Mouse (Mus musculus) kidney, embryonic 16.5 days (tissue): ENCODE measurements around the gene Hesx1. TPM values are rescaled to one million over a fixed set of nuclear protein-coding genes. Genes with fewer than 3 reads are reported as not detected.
"Not testable (repeated sequence)": the region's sequence is repeated elsewhere in the genome, so short reads cannot be mapped to it uniquely, and the experiment has no call there.

ENCODE experiments used
- ATAC-seq: fragments of 200-750 bp; cut with Nextera tagmentation; 2 replicates; pipeline ENCODE4 v1.8.0; 2017; ENCODE audit warnings: moderate TSS enrichment; ENCODE audit not compliant: low FRiP score, low TSS enrichment
- H3K27ac ChIP-seq: fragments of 300-500 bp; sonication (generic); 2 replicates; pipeline ENCODE4 v1.5.1; 2014; ENCODE audit warnings: low read length
- H3K27me3 ChIP-seq: fragments of 300-500 bp; sonication (generic); 2 replicates; pipeline ENCODE4 v1.6.1; 2014; ENCODE audit warnings: low read length, control low read depth, mixed read lengths; ENCODE audit not compliant: insufficient read depth
- H3K36me3 ChIP-seq: fragments of 300-500 bp; sonication (generic); 2 replicates; pipeline ENCODE4 v1.6.1; 2014; ENCODE audit warnings: low read length, control low read depth, mixed read lengths; ENCODE audit not compliant: insufficient read depth
- H3K4me1 ChIP-seq: fragments of 300-500 bp; sonication (generic); 2 replicates; pipeline ENCODE4 v1.6.1; 2014; ENCODE audit warnings: low read length, control low read depth, mixed read lengths; ENCODE audit not compliant: insufficient read depth
- H3K4me2 ChIP-seq: fragments of 300-500 bp; sonication (generic); replicated peaks from 2 replicates; pipeline ENCODE4 v1.6.1; 2014; ENCODE audit warnings: low read depth, low read length
- H3K4me3 ChIP-seq: fragments of 300-500 bp; sonication (generic); 2 replicates; pipeline ENCODE4 v1.5.1; 2014; ENCODE audit warnings: mild to moderate bottlenecking, low read length
- H3K9ac ChIP-seq: fragments of 300-500 bp; sonication (generic); replicated peaks from 2 replicates; pipeline ENCODE4 v1.6.1; 2014; ENCODE audit warnings: low read length
- H3K9me3 ChIP-seq: fragments of 300-500 bp; sonication (generic); 2 replicates; pipeline ENCODE4 v1.6.1; 2016; ENCODE audit warnings: low read length, control low read depth
- WGBS: fragments of 180-500 bp; shearing (Covaris S2); extraction: QIAGEN DNeasy Blood & Tissue Kit; methylation state at CpG from one replicate; pipeline ENCODE4 v1.1.7; 2014; 5-methylcytosine and 5-hydroxymethylcytosine counted together
- polyA plus RNA-seq: library from polyadenylated mRNA; unstranded; fragments of >200 nt; fragmentation: Nextera tagmentation; extraction: Ambion mirVana; gene quantifications from 2 replicates; pipeline ENCODE4 v1.2.1, GENCODE M21; 2015

Gene Hesx1
- polyA plus RNA-seq, result 0.65 and 0.90 TPM in 2 replicates

DNA sequence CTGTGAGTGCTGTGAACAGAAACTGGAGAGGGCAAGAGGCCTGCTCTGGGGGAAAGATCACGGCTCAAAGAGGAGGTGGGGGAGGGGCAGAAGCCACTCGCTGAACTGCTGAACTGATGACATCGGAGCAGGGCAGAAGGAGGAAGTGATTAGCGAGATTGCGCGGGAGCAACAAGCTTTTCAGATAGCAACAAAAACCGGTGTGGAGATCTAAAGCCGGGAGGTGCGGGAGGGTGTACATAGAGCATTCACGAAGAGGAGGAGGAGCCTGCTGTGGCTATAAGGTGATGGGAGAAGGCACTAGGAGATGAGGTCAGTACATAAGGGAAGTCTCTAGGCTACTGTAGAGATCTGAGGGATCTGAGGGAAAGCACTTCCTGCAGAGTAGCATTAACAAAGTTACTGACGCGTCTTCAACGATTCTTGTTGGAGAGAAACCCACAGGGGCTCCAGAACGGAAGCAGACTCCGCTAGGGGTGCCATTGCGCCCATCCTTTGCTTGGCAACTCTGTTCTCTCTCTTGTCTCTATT, at the start of gene Hesx1:
Gene Hesx1, plus strand, starts transcription at position 206 of the 531 bp plus-strand sequence.
- ATAC-seq, result peak; percentile 77
- no peaks in the 10 kb centered on the region for H3K27me3 ChIP-seq
- H3K27ac ChIP-seq, result peak within 1 kb of the TSS; percentile 58
- 6% methylated on average over 16 of the region's 16 CpGs for WGBS
- peak within 1 kb of the TSS; percentile 65 for H3K4me2 ChIP-seq
- H3K9me3 ChIP-seq, result no peaks in the 10 kb centered on the region
- peaks cover 15% of the 10 kb centered on the region for H3K4me1 ChIP-seq
- peak within 1 kb of the TSS; percentile 42 for H3K4me3 ChIP-seq
- peak within 1 kb of the TSS; percentile 45 for H3K9ac ChIP-seq
- no peaks in the 10 kb centered on the region for H3K36me3 ChIP-seq

DNA sequence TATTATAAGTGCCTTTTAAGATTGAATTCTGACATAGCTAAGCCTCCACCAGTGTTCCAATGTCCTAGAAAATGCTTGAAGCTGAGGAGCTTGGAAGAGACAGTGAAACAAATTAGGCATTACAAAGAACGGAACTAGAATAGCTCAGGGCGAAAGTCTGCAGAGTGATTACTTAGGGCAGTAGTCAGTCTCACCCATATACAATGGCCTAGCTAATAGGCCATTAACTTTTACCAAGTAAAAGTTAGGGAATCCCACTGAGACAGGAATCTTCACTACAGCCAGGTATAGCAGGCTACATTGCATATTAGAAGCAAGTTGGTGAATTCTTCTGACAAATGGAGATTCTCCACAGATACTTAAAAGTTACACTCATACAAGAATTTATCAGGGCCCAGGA, 38.1 kb upstream of the Hesx1 start:
- not testable (repeated sequence) for H3K4me1 ChIP-seq, H3K9ac ChIP-seq, H3K27me3 ChIP-seq, H3K4me3 ChIP-seq, ATAC-seq, H3K4me2 ChIP-seq, H3K27ac ChIP-seq, H3K9me3 ChIP-seq
- H3K36me3 ChIP-seq, result peaks cover 13% of the 10 kb centered on the region; the same call in 1 of the 2 replicates
- 87% methylated on average over 2 of the region's 2 CpGs for WGBS

DNA sequence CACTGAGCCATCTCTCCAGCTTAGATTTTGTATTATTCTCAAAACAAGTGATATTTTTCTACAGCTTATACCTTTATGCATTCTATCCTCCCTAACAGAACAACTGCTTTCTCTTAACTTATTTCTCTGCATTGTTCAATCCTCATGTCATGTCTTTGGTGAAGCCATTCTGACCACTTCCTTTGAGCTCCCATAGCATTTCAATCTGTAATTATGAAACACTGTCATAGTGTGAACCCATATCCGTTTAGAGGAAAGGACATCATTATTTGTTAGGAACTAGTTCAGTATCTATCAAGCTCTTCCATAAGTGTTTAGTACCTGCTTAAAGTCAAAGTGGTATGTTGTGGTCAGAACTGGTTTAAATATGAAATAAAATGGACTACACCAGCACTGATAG, 33.7 kb upstream of the Hesx1 start:
- Histone ChIP-seq H3K9ac (no peak overlapping the region), H3K4me3 (no peak overlapping the region), H3K27ac (no peak overlapping the region), H3K36me3 (0 out of 2 replicates have a peak, but pooled peaks cover 5% of the 10 kb centered on the region), H3K9me3 (no peaks in the 10 kb centered on the region), H3K27me3 (no peaks in the 10 kb centered on the region), H3K4me1 (no peaks in the 10 kb centered on the region), H3K4me2 (no peak overlapping the region)
- no peak for ATAC-seq
- 79% methylated on average over 1 of the region's 1 CpGs for WGBS

DNA sequence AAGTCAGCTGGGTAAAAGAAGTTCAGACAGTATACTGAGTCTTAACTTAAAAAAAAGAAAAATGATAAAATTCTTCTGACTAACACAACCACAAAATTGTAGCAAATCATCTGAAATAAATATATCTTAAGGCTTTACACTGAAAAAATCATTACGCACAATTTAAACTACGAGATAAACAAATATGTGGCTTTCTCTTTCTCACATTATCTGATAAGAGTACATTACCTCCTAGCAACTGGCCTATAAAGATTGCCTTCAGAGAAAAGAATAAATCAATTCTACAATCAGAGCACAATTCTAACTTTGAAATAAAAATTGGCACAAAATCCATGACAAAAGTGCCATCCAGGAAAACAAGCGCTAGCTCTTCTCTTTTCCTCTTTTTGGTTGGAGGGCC, 25.1 kb upstream of the Hesx1 start:
- H3K27me3 ChIP-seq, result no peaks in the 10 kb centered on the region
- H3K27ac ChIP-seq, result no peak overlapping the region
- H3K4me3 ChIP-seq, result peak overlapping the region; percentile 88
- peak overlapping the region; percentile 74 for H3K4me2 ChIP-seq
- no peak for ATAC-seq
- 74% methylated on average over 3 of the region's 3 CpGs for WGBS
- H3K9me3 ChIP-seq, result no peaks in the 10 kb centered on the region
- H3K4me1 ChIP-seq, result 0 out of 2 replicates have a peak, but pooled peaks cover 10% of the 10 kb centered on the region
- H3K36me3 ChIP-seq, result no peaks in the 10 kb centered on the region
- no peak overlapping the region for H3K9ac ChIP-seq

DNA sequence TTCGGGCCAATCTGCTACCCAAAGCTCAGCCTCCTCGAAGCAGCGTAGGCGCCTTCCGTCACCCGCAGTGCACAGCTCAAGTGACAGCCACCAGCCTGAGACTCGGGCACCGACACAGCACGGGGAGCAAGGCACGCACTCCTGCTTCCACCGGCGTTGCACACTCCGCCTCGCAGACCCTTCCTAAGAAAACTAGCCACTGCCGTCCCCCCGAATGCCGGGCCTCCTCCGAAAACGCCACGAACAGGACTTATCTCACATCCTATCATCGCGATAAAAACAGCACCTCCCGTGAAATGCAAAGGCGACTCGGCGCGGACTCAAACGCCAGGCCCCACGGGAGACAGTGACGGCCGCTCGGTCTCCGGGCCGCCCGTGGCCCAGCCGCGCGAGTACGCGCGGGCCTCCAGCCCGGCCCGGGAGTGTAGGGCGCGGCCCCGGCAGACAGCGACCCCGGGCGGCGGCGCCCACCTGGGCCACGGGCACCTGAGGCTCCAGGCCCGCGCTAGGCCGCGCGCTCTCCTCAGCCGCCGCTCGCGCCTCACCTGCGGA, 24.3 kb upstream of the Hesx1 start:
- Histone ChIP-seq H3K4me2 (peak overlapping the region; percentile 74), H3K27ac (peak overlapping the region; percentile 87), H3K9ac (peak overlapping the region; percentile 94), H3K36me3 (no peaks in the 10 kb centered on the region), H3K9me3 (no peaks in the 10 kb centered on the region), H3K4me1 (0 out of 2 replicates have a peak, but pooled peaks cover 10% of the 10 kb centered on the region), H3K27me3 (no peaks in the 10 kb centered on the region), H3K4me3 (peak overlapping the region; percentile 88)
- WGBS, result under 1% methylated on average over 61 of the region's 62 CpGs
- ATAC-seq, result peak; percentile 90

DNA sequence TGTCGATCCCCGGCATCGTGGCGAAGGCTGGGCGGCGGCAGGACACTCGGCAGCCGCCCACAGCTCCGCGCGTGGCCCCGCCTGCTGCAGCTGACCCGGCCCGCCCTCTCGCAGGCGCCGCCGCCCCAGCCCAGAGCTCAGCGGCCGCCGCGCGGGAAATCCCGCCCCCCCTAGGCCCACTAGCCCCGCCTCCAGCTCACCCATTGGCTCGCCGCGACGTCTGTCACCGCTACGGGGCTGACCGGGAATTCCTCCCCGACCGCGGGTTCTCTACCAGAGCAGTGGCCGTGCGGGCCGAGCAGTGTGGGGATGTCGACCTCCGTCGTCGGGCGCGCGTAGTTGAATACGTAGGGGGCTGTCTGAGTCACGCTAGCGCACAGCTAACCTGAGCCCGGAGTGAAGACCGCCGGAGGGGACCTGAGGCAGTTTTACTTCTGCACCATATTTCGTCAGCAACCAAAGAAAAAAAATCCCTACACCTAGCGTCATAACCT, 23.7 kb upstream of the Hesx1 start:
- Histone ChIP-seq H3K9ac (peak overlapping the region; percentile 94), H3K4me3 (peak overlapping the region; percentile 88), H3K9me3 (no peaks in the 10 kb centered on the region), H3K27me3 (no peaks in the 10 kb centered on the region), H3K4me1 (0 out of 2 replicates have a peak, but pooled peaks cover 10% of the 10 kb centered on the region), H3K27ac (peak overlapping the region; percentile 87), H3K4me2 (peak overlapping the region; percentile 74), H3K36me3 (no peaks in the 10 kb centered on the region)
- WGBS, result under 1% methylated on average over 53 of the region's 53 CpGs
- ATAC-seq, result peak; percentile 98

DNA sequence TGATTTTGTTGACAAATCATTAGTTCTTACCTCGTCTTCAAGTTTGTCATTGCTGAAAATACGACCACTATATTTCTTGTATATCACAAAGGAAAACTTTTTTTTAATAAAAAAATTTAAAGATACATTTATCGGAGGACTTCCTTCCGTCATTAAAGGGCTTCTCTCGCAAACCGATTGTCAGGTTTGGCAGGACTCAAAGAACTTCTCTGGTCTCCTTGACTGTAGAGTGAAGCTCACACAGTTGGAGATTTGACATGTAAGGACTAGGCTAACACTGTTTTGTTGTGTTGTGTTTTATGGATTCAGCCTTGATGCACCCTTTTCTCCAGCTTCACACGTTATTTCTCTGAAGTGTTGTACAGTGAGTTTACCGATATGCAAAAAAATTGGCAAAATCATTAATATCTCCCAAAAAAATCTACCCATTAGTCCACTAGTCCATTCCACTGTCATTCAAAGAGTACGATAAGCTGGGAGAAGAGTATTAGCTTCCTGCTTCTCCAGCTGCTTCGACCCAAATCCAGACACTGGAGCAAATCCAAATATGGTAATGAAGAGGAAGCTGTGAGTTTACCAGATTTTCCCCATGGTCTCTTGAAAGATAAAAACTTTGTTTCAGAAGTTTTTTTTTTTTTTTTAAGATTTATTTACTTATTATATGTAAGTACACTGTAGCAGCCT, 23.0 kb upstream of the Hesx1 start, which contains the start of gene Appl1:
Gene Appl1, minus strand, starts transcription at position 127 of the 684 bp plus-strand sequence.
- peak within 1 kb of the TSS; percentile 74 for H3K4me2 ChIP-seq
- ATAC-seq, result no peak
- peak within 1 kb of the TSS; percentile 94 for H3K9ac ChIP-seq
- WGBS, result 42% methylated on average over 10 of the region's 10 CpGs
- H3K27me3 ChIP-seq, result no peaks in the 10 kb centered on the region
- H3K36me3 ChIP-seq, result no peaks in the 10 kb centered on the region
- H3K4me3 ChIP-seq, result peak within 1 kb of the TSS; percentile 88
- H3K9me3 ChIP-seq, result no peaks in the 10 kb centered on the region
- H3K4me1 ChIP-seq, result 0 out of 2 replicates have a peak, but pooled peaks cover 10% of the 10 kb centered on the region
- H3K27ac ChIP-seq, result peak within 1 kb of the TSS; percentile 87

DNA sequence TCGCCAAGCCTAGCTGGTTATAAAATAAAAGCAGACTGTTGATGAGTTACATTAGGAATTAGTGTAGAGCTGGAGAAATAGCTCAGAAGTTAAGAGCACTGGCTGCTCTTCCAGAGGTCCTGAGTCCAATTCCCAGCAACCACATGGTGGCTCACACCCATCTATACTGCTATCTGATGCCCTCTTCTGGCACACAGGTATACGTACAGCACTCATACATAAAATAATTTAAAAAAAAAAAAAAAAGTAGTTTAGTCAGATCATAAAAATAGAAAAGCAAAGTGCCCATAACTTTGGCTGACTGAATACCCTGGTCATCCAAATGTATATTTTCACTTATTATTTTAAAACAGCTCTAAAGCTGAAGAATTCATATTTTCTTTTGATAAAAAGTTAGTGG, 21.1 kb upstream of the Hesx1 start:
- H3K4me1 ChIP-seq, result peaks cover 16% of the 10 kb centered on the region
- H3K9ac ChIP-seq, result no peak overlapping the region
- no peak overlapping the region for H3K27ac ChIP-seq
- H3K4me3 ChIP-seq, result no peak overlapping the region
- no peak for ATAC-seq
- no peaks in the 10 kb centered on the region for H3K36me3 ChIP-seq
- H3K4me2 ChIP-seq, result no peak overlapping the region
- 81% methylated on average over 2 of the region's 2 CpGs for WGBS
- no peaks in the 10 kb centered on the region for H3K27me3 ChIP-seq
- no peaks in the 10 kb centered on the region for H3K9me3 ChIP-seq

DNA sequence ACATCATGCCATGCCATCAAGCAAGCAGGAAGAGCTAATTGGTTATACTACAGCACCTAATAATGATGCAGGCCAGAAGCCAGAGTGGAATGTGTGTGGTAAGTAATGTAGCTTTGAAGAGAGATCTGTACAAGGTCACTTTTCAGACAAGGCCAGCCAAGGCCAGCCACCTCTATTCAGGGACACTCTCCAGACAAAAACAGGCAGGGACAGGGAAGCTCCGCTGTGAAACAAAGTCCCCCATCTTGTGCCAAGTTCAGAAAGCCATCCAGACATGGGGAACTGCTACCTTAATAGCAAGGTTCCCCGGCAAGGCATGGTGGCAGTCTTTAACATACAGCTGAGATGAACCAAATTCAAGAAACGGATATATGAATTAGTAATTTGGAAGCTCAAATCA, 18.7 kb upstream of the Hesx1 start:
- H3K27me3 ChIP-seq, result no peaks in the 10 kb centered on the region
- no peak for ATAC-seq
- no peak overlapping the region for H3K4me2 ChIP-seq
- H3K4me1 ChIP-seq, result peaks cover 6% of the 10 kb centered on the region
- no peak overlapping the region for H3K4me3 ChIP-seq
- no peaks in the 10 kb centered on the region for H3K36me3 ChIP-seq
- no peak overlapping the region for H3K27ac ChIP-seq
- whole genome bisulfite sequencing, result 92% methylated on average over 3 of the region's 3 CpGs
- no peak overlapping the region for H3K9ac ChIP-seq
- H3K9me3 ChIP-seq, result no peaks in the 10 kb centered on the region

DNA sequence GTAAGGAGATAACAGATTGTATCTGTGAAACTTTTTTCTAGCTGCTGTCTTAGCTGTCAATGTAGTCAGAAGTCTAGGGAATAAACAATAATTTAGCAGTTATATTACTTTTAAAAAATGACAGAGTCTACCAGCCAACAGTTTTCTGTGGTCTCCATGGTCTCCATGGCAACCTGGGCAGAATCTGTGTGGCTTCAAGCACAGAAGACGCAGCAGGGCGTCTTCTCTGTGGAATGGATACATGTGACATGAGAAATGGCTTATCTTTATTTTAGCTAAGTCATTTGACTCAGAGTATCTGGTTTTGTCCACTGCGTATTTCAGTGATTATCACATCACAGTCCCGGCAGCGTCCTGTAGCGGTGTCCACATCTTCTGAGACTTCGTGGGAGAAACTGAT, 18.0 kb upstream of the Hesx1 start:
- Histone ChIP-seq H3K4me2 (no peak overlapping the region), H3K4me1 (peaks cover 6% of the 10 kb centered on the region), H3K9me3 (peaks cover 7% of the 10 kb centered on the region), H3K36me3 (no peaks in the 10 kb centered on the region), H3K4me3 (no peak overlapping the region), H3K27me3 (no peaks in the 10 kb centered on the region), H3K9ac (no peak overlapping the region), H3K27ac (no peak overlapping the region)
- no peak for ATAC-seq
- 81% methylated on average over 7 of the region's 7 CpGs for WGBS
